Mouse (Mus musculus) heart, adult 18-20 months (tissue): ENCODE data around the gene Prr12. TPM values are rescaled to one million over a fixed set of nuclear protein-coding genes. Genes with fewer than 3 reads are reported as not detected.

Experiments used
- DNase-seq, 2 experiments: peaks; one replicate each; pipeline ENCODE4 v3.0.0; 2021 to 2022; ENCODE audit warnings: mixed read lengths in 1 of 2
- microRNA-seq, 2 experiments: library from miRNA; unstranded; fragments of <30 nt; microRNA quantifications; one replicate each; pipeline ENCODE4 v1.2.0; 2022
- total RNA-seq, 2 experiments: library from RNA; stranded (reverse); gene quantifications; 2 replicates each; pipeline ENCODE4 v1.2.3; 2021

Gene Prr12
- total RNA-seq, 2 experiments from 2014 or later = 21.5 to 21.9 TPM

- DNase-seq = peak in 1 of 2 experiments; percentile 49
Measured at GRCm38 (mm10) chr7:44999753-45000152, 52.9 kb downstream of the Prr12 start.

- peak; percentile 59 to 67 for DNase-seq
Measured at GRCm38 (mm10) chr7:44998501-44998955, 54.2 kb downstream of the Prr12 start, which contains the start of gene Bcl2l12. Gene Bcl2l12, minus strand, starts transcription at chr7:44998712.

DNA sequence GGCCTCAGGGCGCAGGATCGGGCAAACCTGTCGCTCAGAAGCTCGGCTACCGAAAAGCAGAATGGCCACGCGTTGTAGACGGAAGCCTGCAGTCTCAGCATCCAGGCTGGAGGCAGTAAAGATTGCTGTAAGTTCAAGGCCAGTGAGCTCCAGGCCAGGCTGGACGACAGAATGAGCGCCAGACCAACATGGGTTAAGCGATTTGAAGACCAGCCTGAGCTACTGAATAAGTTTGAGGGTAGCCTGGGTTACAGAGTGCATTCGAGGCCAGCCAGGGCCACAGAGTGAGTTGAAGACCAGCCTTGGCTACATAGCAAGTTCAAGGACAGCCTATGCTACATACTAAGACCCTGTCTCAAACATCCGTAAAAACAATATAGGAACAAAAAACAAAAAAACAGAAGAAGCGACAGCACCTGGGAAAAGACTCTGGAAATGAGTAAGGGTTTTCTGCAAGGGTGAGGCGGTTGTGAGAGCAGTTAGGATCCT, 54.7 kb downstream of the Prr12 start:
- DNase-seq = no peak

- peak; percentile 98 to 99 for DNase-seq
Measured at GRCm38 (mm10) chr7:44997231-44997939, 55.3 kb downstream of the Prr12 start, which contains the start of gene Irf3. Gene Irf3, plus strand, starts transcription at chr7:44997648.

DNA sequence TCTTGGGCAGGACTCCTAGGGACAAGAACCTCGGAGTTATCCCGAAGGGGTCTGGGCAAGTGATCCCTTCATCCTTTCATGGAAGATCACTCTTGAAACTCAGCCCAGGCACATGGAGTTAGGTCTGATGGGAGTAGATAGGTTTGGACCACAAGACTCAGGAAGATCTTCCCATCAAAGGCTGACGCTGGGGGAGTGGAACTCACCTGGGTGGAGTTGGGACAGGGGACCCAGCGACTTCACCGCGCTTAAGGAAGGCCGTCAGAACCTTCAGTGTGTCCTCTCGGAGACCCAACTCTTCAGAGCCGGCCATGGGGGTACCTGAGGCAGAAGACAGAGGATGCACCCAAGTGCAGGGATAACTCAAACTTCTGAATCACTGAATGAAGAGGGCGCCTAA, 56.0 kb downstream of the Prr12 start:
- DNase-seq = no peak

DNA sequence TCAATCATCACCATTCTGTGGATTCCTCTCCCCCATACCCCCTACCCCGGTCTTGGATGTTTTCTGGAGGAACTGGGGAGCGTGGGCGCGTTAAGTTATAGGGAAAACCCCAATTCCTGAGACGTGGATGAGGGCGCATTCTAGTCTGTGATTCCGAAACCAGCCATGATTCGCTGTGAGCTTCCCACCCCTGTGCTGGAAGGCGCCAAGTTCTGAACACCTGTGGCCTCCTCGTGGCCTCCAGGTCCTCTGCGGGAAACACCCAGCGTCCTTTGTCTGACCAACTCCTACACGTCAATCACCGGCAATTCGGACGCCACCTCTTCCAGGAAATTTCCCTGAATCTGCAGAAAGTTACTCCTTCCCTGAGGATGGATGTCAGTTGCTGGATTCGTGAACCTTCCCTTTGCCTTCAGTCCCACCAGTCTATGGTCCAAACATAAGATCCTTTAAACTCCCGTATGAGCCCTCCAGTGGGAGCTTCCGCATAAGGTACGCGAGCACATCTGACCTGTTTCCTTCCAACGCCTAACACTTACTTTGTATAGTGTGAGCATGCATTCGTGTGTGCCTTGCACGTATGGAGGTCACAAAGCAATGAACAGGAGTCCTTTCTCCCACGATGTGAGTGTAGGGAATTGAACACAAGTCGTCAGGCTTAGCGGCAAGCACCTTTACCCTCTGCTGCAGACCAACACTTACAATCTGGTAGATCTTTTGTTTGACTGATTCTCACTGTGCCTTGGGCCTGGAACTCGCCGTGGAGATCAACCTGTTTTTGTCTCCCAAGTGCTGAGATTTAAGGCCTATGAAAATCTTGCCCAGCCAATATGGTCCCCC, 65.6 kb downstream of the Prr12 start:
- no peak for DNase-seq

GRCm38 (mm10) chr7:44986192-44986878, 66.3 kb downstream of the Prr12 start, which contains the start of gene Prmt1:
Gene Prmt1, minus strand, starts transcription at chr7:44986568.
- DNase-seq = peak; percentile 99 to 100

GRCm38 (mm10) chr7:44985595-44986191, 67.0 kb downstream of the Prr12 start:
- peak; percentile 73 to 78 for DNase-seq

- no peak for DNase-seq
Measured at GRCm38 (mm10) chr7:44984833-44985164, 67.9 kb downstream of the Prr12 start.

DNA sequence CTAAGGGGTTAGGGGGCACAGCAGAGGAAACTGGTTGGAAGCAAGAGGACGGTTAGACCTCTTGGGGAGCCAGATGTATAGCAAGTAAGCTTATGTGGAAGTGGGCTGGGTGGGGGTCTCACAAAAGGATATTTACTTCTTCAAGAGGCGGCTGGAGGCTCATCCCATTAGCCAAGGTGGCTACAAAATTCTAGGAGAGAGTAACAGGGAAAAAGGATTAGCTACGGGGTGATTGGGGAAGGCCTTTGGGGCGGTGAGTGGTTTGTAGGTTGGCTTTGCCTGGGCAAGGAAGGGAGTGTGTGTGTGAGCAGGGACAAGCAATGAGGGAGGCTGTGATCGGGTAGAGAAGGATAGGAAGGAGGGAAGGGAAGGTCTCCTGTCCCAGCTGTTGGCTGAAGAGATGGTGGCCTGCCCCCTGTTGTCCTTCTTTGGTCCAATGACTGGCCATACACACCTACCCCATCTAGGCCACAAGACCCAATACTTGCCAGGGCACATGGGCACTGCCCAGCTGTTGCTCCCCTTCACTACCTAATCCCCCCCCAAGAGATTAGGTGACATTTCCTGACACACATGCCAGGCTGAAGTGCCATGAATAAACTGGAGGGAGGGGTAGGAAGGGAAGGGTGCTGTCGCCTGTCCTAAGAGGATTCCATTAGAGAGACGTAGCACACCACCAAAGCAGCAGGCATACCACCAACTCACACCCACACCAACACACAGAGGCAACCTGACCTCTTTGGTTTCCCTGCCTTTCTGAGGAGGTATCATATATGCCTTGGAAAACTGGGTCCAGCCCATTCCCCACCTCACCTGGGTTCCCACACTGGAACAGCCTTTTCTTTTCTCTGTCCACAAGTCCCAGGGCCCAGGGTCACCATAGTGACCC, 68.5 kb downstream of the Prr12 start:
- no peak for DNase-seq

- DNase-seq = peak; percentile 84 to 94
Measured at GRCm38 (mm10) chr7:44983085-44983484, 69.6 kb downstream of the Prr12 start.

- no peak for DNase-seq
Measured at GRCm38 (mm10) chr7:44981539-44981938, 71.1 kb downstream of the Prr12 start.

- DNase-seq = no peak
Measured at GRCm38 (mm10) chr7:44978300-44978699, 74.4 kb downstream of the Prr12 start.

Small RNAs within 50 kb of the gene (microRNA-seq; reads per million reads assigned to microRNA genes)
- gene Mir7054 = 1.1 to 2.2 reads per million in 2 experiments

Other genes starting within 250 kb of the Prr12 start
- 10 to 100 TPM; 25.4 to 26.0 TPM for gene Nup62, start 236.8 kb downstream of the Prr12 start, total RNA-seq
- 1 to 10 TPM in 1 of 2 experiments, under 1 TPM in 1; 0.62 to 4.8 TPM for gene Il4i1, start 236.5 kb downstream of the Prr12 start, total RNA-seq
- 10 to 100 TPM; 60.2 to 62.7 TPM for gene Atf5, start 236.2 kb downstream of the Prr12 start, total RNA-seq
- gene Akt1s1, start 203.9 kb downstream of the Prr12 start, total RNA-seq = 10 to 100 TPM; 65.1 to 67.1 TPM
- 10 to 100 TPM; 36.7 to 57.6 TPM for gene Tbc1d17, start 203.8 kb downstream of the Prr12 start, total RNA-seq
- gene Pnkp, start 195.7 kb downstream of the Prr12 start, total RNA-seq = 10 to 100 TPM; 16.5 to 19.4 TPM
- 100 to 1,000 TPM; 173 to 184 TPM for gene Ptov1, start 183.1 kb downstream of the Prr12 start, total RNA-seq
- gene Med25, start 160.2 kb downstream of the Prr12 start, total RNA-seq = 10 to 100 TPM; 75.9 to 79.8 TPM
- 10 to 100 TPM; 15.4 to 16.8 TPM for gene Fuz, start 156.8 kb downstream of the Prr12 start, total RNA-seq
- gene Ap2a1, start 123.4 kb downstream of the Prr12 start, total RNA-seq = 10 to 100 TPM; 59.2 to 67.9 TPM
- gene Tsks, start 109.7 kb downstream of the Prr12 start, total RNA-seq = not detected
- gene Cpt1c, start 78.0 kb downstream of the Prr12 start, total RNA-seq = 1 to 10 TPM; 1.8 to 2.0 TPM
- gene Prmt1, start 66.3 kb downstream of the Prr12 start, total RNA-seq = 100 to 1,000 TPM in 1 of 2 experiments, 10 to 100 TPM in 1; 90.3 to 110 TPM
- gene Irf3, start 55.2 kb downstream of the Prr12 start, total RNA-seq = 10 to 100 TPM; 21.3 to 29.5 TPM
- gene Bcl2l12, start 54.2 kb downstream of the Prr12 start, total RNA-seq = 1 to 10 TPM; 8.1 to 9.7 TPM
- 10 to 100 TPM; 45.1 to 46.0 TPM for gene Scaf1, start 36.5 kb downstream of the Prr12 start, total RNA-seq
- 10 to 100 TPM; 43.9 to 47.7 TPM for gene Rras, start 34.9 kb downstream of the Prr12 start, total RNA-seq
- 10 to 100 TPM; 29.6 to 35.2 TPM for gene Nosip, start 9.5 kb upstream of the Prr12 start, total RNA-seq
- 1 to 10 TPM; 7.8 TPM for gene Prrg2, start 9.8 kb upstream of the Prr12 start, total RNA-seq
- 10 to 100 TPM; 20.0 to 20.7 TPM for gene Rcn3, start 39.3 kb upstream of the Prr12 start, total RNA-seq
- 10 to 100 TPM; 60.3 to 66.8 TPM for gene Fcgrt, start 51.0 kb upstream of the Prr12 start, total RNA-seq
- gene Rps11, start 71.6 kb upstream of the Prr12 start, total RNA-seq = 100 to 1,000 TPM; 512 to 646 TPM
- gene Rpl13a, start 75.9 kb upstream of the Prr12 start, total RNA-seq = 100 to 1,000 TPM; 714 to 715 TPM
- under 1 TPM; 0.26 to 0.47 TPM for gene Gm45713, start 83.3 kb upstream of the Prr12 start, total RNA-seq
- 1 to 10 TPM; 2.7 to 5.3 TPM for gene Flt3l, start 83.6 kb upstream of the Prr12 start, total RNA-seq
- gene Pih1d1, start 101.4 kb upstream of the Prr12 start, total RNA-seq = 10 to 100 TPM; 35.5 to 42.7 TPM
- gene Aldh16a1, start 101.7 kb upstream of the Prr12 start, total RNA-seq = 10 to 100 TPM; 21.5 to 26.8 TPM
- 10 to 100 TPM; 29.7 to 32.4 TPM for gene Slc17a7, start 111.1 kb upstream of the Prr12 start, total RNA-seq
- gene Gfy, start 126.7 kb upstream of the Prr12 start, total RNA-seq = not detected
- gene Pth2, start 128.1 kb upstream of the Prr12 start, total RNA-seq = not detected
- gene Ccdc155, start 152.0 kb upstream of the Prr12 start, total RNA-seq = under 1 TPM in 1 of 2 experiments, not detected in 1; 0.46 TPM
- not detected for gene Dkkl1, start 159.3 kb upstream of the Prr12 start, total RNA-seq
- gene Tead2, start 162.9 kb upstream of the Prr12 start, total RNA-seq = 1 to 10 TPM; 6.4 to 7.7 TPM
- gene Cd37, start 186.2 kb upstream of the Prr12 start, total RNA-seq = 10 to 100 TPM in 1 of 2 experiments, 1 to 10 TPM in 1; 2.6 to 12.8 TPM
- not detected for gene Slc6a16, start 188.2 kb upstream of the Prr12 start, total RNA-seq
- gene Slc6a21, start 224.6 kb upstream of the Prr12 start, total RNA-seq = not detected